Mouse (Mus musculus) gastrocnemius, adult 8-10 months (tissue): Measurements from ENCODE around the gene Dido1. TPM values are rescaled to one million over a fixed set of nuclear protein-coding genes. Genes with fewer than 3 reads are reported as not detected.
"Not testable (repeated sequence)": the region's sequence is repeated elsewhere in the genome, so short reads cannot be mapped to it uniquely, and the experiment has no call there.

ENCODE experiments used
- DNase-seq, 2 experiments: peaks; one replicate each; pipeline ENCODE4 v3.0.0; 2022; ENCODE audit warnings: low spot score in 2 of 2
- total RNA-seq, 4 experiments: library from RNA; stranded (reverse); gene quantifications; 2 replicates each; pipeline ENCODE4 v1.2.4; 2022

Dido1 gene
- total RNA-seq, 4 experiments from 2014 or later, result 13.2 to 17.8 (median 14.6) TPM

GRCm38 (mm10) chr2:180724585-180725413 is 15.0 kb upstream of the Dido1 start, which contains the start of gene Slc17a9:
Slc17a9 (plus strand) TSS chr2:180725263.
- DNase-seq, result peak in 1 of 2 experiments; percentile 18

GRCm38 (mm10) chr2:180723865-180724264 is 14.1 kb upstream of the Dido1 start:
- DNase-seq, result no peak

GRCm38 (mm10) chr2:180722748-180723147 is 12.9 kb upstream of the Dido1 start:
- DNase-seq, result not testable (repeated sequence)

DNA sequence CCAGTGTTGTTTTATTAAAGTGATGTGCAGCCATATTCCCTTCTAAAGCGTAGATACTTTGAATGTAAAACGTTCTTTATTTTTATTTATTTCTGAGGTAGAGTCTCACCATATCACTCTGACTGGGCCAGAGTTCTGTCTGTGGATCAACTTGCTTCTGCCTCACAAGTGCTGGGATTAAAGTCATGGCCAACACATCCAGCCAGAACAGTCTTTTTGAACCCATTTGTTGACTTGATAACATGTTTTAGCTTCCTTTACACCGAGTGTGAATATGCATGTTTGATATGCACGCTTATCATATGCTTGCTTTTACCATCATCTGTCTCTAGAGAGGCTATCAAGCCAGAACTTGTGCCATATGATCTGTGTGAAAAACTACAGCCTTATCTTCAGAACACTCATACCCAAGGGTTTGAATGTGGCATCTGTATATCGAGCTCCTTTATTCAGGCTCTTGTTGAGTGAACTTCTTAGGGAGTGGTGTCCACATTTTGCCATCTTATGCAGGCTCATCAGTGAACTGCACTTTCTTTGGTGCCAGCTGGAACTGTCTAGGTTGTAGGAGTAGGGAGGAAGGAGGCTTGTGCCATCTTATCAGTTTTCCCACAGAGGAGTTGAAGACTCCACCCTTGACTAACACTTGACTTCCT is 2.4 kb upstream of the Dido1 start:
- DNase-seq, result no peak

DNA sequence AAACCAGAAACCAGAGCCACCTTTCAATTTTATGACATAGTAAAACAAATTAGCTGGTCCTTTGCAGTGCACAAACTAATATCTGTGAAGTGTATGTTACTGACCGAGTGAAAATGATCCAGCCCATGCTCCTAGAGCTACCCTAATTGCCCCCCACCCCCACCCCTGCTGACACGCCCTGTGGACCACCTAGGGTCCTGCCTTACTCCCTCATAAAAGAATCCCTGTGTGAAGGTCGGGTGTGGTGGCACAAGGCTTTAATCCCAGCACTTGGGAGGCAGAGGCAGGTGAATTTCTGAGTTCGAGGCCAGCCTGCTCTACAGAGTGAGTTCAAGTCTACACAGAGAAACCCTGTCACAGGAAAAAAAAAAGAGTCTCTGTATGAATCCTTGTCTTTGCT is 1.7 kb upstream of the Dido1 start:
- no peak for DNase-seq

- DNase-seq, result no peak
These were observed 717 bp upstream of the Dido1 start for GRCm38 (mm10) chr2:180710276-180711155.

DNA sequence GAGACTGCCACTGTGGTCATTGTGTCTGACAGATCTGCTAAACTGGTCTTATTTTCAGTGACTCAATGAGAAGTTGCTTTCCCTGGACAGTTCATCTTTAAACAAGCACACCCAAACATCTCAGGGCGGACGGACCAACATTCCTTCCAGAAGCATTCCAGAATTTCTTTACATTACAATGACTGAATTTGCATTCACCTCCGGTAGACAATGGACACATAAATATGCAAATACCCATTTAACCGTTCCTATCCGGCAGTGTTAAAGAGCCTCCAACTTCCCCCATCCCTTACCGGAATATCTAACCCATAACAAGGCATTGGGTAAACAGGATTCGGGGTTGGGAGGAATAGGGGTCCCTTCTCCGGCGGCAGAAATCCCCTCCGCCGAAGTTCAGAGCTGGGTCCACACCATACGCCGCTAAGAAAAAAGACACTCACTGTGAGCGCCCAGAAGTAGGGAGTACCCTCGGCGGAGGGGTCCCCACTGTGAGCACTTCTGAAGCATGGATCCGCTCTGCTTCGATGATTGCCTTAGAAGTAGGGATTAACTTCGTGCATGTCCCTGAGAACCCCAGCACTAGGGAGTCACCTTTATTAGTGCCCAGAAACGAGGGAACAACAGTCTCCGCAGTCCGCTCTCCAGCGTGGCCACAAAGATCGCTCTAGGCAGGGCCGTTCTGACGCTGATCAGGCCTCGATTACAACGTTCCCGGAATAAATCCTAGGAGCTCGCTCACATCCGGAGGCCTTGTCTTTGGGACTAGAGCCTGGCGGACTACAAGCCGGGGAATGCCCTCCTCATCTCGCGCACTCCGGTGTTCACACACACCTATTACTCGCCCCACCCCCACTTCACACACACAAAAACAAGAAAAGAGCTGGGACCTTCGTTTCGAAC is 526 bp downstream of the Dido1 start:
- no peak for DNase-seq

DNA sequence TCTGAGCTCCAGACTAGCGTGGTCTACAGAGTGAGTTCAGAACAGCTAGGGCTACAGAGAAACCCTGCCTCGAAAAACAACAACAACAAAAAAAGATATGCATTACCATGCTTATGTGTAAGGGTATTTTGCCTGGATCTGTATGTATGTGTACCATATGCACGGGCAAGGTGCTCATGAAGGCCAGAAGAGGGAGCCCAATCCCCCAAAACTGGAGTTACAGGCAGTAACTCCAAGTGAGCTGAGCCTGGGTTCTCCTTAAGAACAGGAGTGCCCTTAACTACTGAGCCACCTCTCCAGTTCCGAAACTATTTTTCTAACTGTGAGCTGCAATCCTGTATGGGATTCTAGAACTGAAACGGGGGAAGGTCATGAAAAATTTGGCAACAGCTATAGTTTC is 3.8 kb downstream of the Dido1 start:
- DNase-seq, result no peak

- no peak for DNase-seq
These were observed 4.7 kb downstream of the Dido1 start for GRCm38 (mm10) chr2:180705066-180705465.

- DNase-seq, result no peak
These were observed 5.2 kb downstream of the Dido1 start for GRCm38 (mm10) chr2:180704591-180704990.

- DNase-seq, result no peak
These were observed 6.0 kb downstream of the Dido1 start for GRCm38 (mm10) chr2:180703645-180704359.

DNA sequence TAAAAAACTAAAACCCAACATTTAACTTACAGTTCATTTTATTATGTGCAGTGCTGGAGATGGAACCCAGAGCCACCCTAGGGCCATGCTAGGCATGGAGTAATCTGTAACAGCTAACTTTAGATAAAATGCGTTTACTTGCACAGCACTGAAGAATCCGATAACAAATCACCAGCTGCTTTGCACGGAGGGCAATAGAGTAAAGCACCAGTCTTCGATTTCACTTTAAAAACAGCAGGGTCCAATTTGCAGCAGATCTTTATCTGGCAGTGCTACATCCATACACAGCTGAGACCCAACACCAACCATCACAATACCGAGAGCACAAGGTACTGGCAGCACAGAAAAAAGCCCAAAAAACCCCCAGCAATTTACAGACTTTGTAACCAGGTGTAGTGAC is 6.6 kb downstream of the Dido1 start:
- no peak for DNase-seq

GRCm38 (mm10) chr2:180702701-180703149 is 7.1 kb downstream of the Dido1 start:
- DNase-seq, result no peak

- DNase-seq, result peak; percentile 80 to 85
These were observed 7.8 kb downstream of the Dido1 start for GRCm38 (mm10) chr2:180701767-180702621.

GRCm38 (mm10) chr2:180701053-180701766 is 8.6 kb downstream of the Dido1 start:
- DNase-seq, result peak in 1 of 2 experiments; percentile 13

- DNase-seq, result no peak
These were observed 9.3 kb downstream of the Dido1 start for GRCm38 (mm10) chr2:180700457-180700856.

DNA sequence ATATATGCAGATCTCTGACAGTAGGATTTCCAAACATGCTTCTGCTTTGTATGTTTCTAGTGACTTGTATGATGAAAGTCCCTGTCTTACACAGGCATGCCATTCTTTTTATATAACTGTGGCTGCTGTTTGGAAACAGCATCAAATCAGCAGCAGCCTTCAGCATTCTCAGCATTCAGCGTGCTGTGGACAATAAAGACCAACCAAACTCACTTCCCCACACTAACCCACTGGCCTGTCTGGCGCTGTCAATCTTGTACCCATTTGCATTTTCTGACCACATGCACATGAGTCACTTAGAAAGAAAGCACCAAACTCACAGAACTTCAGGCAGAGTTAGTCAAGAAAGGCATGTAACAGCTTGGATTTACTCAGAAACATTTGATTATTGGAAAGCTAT is 14.6 kb downstream of the Dido1 start:
- no peak for DNase-seq

GRCm38 (mm10) chr2:180692630-180693029 is 17.2 kb downstream of the Dido1 start:
- no peak for DNase-seq
